Mouse (Mus musculus) right cerebral cortex, postnatal 25 days (tissue): ENCODE data around the gene Usp45.
A peak's percentile ranks its signal among the peaks of the same experiment; 100 is the strongest.
"Not testable (repeated sequence)": the region's sequence is repeated elsewhere in the genome, so short reads cannot be mapped to it uniquely, and the experiment has no call there.

Experiments used
- DNase-seq: peaks from one replicate; pipeline ENCODE4 v3.0.0; 2022

Gene Usp45

GRCm38 (mm10) chr4:21766863-21767304 is at the start of gene Usp45, which contains the start of gene Tstd3:
Gene Usp45, plus strand, starts transcription at chr4:21767156.
Gene Tstd3, minus strand, starts transcription at chr4:21767212.
- DNase-seq, result peak; percentile 85

GRCm38 (mm10) chr4:21722752-21723334 is 44.1 kb upstream of the Usp45 start:
- no peak for DNase-seq

- DNase-seq, result peak; percentile 14
Observed at GRCm38 (mm10) chr4:21726912-21727614, 39.9 kb upstream of the Usp45 start.

GRCm38 (mm10) chr4:21727615-21728165 is 39.3 kb upstream of the Usp45 start, which contains the start of gene Ccnc:
Gene Ccnc, plus strand, starts transcription at chr4:21727701.
- DNase-seq, result peak; percentile 90

- no peak for DNase-seq
Observed at GRCm38 (mm10) chr4:21739169-21739568, 27.8 kb upstream of the Usp45 start.

GRCm38 (mm10) chr4:21744142-21744541 is 22.8 kb upstream of the Usp45 start:
- DNase-seq, result not testable (repeated sequence)

GRCm38 (mm10) chr4:21745723-21746122 is 21.2 kb upstream of the Usp45 start:
- DNase-seq, result no peak

- no peak for DNase-seq
Observed at GRCm38 (mm10) chr4:21755123-21755789, 11.7 kb upstream of the Usp45 start.

GRCm38 (mm10) chr4:21758860-21759259 is 8.1 kb upstream of the Usp45 start:
- no peak for DNase-seq

- DNase-seq, result no peak
Observed at GRCm38 (mm10) chr4:21761416-21762160, 5.4 kb upstream of the Usp45 start.

GRCm38 (mm10) chr4:21763827-21764226 is 3.1 kb upstream of the Usp45 start:
- DNase-seq, result no peak

GRCm38 (mm10) chr4:21766171-21766862 is 639 bp upstream of the Usp45 start:
- no peak for DNase-seq

- DNase-seq, result no peak
Observed at GRCm38 (mm10) chr4:21771064-21771463, 4.1 kb downstream of the Usp45 start.

GRCm38 (mm10) chr4:21772306-21772705 is 5.3 kb downstream of the Usp45 start:
- DNase-seq, result no peak

- peak; percentile 89 for DNase-seq
Observed at GRCm38 (mm10) chr4:21776091-21776945, 9.4 kb downstream of the Usp45 start.

- no peak for DNase-seq
Observed at GRCm38 (mm10) chr4:21776946-21777265, 9.9 kb downstream of the Usp45 start.

GRCm38 (mm10) chr4:21780816-21781726 is 14.1 kb downstream of the Usp45 start:
- no peak for DNase-seq

GRCm38 (mm10) chr4:21786268-21786667 is 19.3 kb downstream of the Usp45 start:
- no peak for DNase-seq

- DNase-seq, result no peak
Observed at GRCm38 (mm10) chr4:21788903-21789302, 21.9 kb downstream of the Usp45 start.

GRCm38 (mm10) chr4:21789836-21790235 is 22.9 kb downstream of the Usp45 start:
- DNase-seq, result no peak
